Mouse (Mus musculus) layer of hippocampus, adult 9-11 months (tissue): ENCODE results near the gene Lgals2.
A peak's percentile ranks its signal among the peaks of the same experiment; 100 is the strongest.
"Not testable (repeated sequence)": the region's sequence is repeated elsewhere in the genome, so short reads cannot be mapped to it uniquely, and the experiment has no call there.

Source experiments
- DNase-seq: peaks from one replicate; pipeline ENCODE4 v3.0.0; 2022

Gene Lgals2

GRCm38 (mm10) chr15:78855303-78855965 is at the start of gene Lgals2:
TSS of gene Lgals2 (minus strand) at chr15:78855529.
- DNase-seq: no peak

- DNase-seq: no peak
These were observed 47.9 kb upstream of the Lgals2 start for GRCm38 (mm10) chr15:78903243-78903642.

- DNase-seq: no peak
These were observed 46.1 kb upstream of the Lgals2 start for GRCm38 (mm10) chr15:78901422-78901789.

- no peak for DNase-seq
These were observed 45.5 kb upstream of the Lgals2 start for GRCm38 (mm10) chr15:78900585-78901421.

- no peak for DNase-seq
These were observed 44.6 kb upstream of the Lgals2 start, which contains the start of gene Sh3bp1 for GRCm38 (mm10) chr15:78899740-78900584. TSS of gene Sh3bp1 (plus strand) at chr15:78899768.

GRCm38 (mm10) chr15:78899409-78899739 is 44.0 kb upstream of the Lgals2 start, which contains the start of gene Gm49510:
TSS of gene Gm49510 (plus strand) at chr15:78899667.
- no peak for DNase-seq

GRCm38 (mm10) chr15:78898507-78899001 is 43.2 kb upstream of the Lgals2 start:
- no peak for DNase-seq

- no peak for DNase-seq
These were observed 42.2 kb upstream of the Lgals2 start for GRCm38 (mm10) chr15:78897488-78897887.

GRCm38 (mm10) chr15:78896149-78896548 is 40.8 kb upstream of the Lgals2 start:
- no peak for DNase-seq

- DNase-seq: no peak
These were observed 40.4 kb upstream of the Lgals2 start for GRCm38 (mm10) chr15:78895741-78896140.

- DNase-seq: no peak
These were observed 39.4 kb upstream of the Lgals2 start for GRCm38 (mm10) chr15:78894726-78895125.

- DNase-seq: no peak
These were observed 37.1 kb upstream of the Lgals2 start for GRCm38 (mm10) chr15:78892440-78892839.

- DNase-seq: no peak
These were observed 34.1 kb upstream of the Lgals2 start for GRCm38 (mm10) chr15:78889401-78889853.

- no peak for DNase-seq
These were observed 26.5 kb upstream of the Lgals2 start for GRCm38 (mm10) chr15:78881828-78882227.

- no peak for DNase-seq
These were observed 25.1 kb upstream of the Lgals2 start for GRCm38 (mm10) chr15:78880432-78880831.

GRCm38 (mm10) chr15:78878792-78879516 is 23.6 kb upstream of the Lgals2 start:
- DNase-seq: not testable (repeated sequence)

- no peak for DNase-seq
These were observed 22.6 kb upstream of the Lgals2 start for GRCm38 (mm10) chr15:78877810-78878390.

GRCm38 (mm10) chr15:78876991-78877809 is 21.9 kb upstream of the Lgals2 start, which contains the start of gene Gga1:
TSS of gene Gga1 (plus strand) at chr15:78877190.
- DNase-seq: peak; percentile 97

- DNase-seq: peak; percentile 77
These were observed 20.9 kb upstream of the Lgals2 start for GRCm38 (mm10) chr15:78876258-78876696.

GRCm38 (mm10) chr15:78875537-78875936 is 20.2 kb upstream of the Lgals2 start:
- DNase-seq: no peak

GRCm38 (mm10) chr15:78874989-78875388 is 19.7 kb upstream of the Lgals2 start:
- DNase-seq: no peak
